Mouse (Mus musculus) ES-Bruce4 (cell line): ENCODE results near the gene Mecom. TPM values are rescaled to one million over a fixed set of nuclear protein-coding genes. Genes with fewer than 3 reads are reported as not detected.

Source experiments
- H3K27ac ChIP-seq: 2 replicates; pipeline ENCODE4 v1.5.1; 2012; ENCODE audit warnings: low read length, inconsistent platforms; ENCODE audit not compliant: insufficient read depth
- H3K27me3 ChIP-seq: 2 replicates; pipeline ENCODE4 v1.6.1; 2012; ENCODE audit warnings: mild to moderate bottlenecking, low read length, inconsistent platforms; ENCODE audit not compliant: control insufficient read depth, poor library complexity, insufficient read depth, severe bottlenecking
- H3K36me3 ChIP-seq: 2 replicates; pipeline ENCODE4 v1.6.1; 2012; ENCODE audit warnings: inconsistent platforms, mild to moderate bottlenecking, low read length, moderate library complexity; ENCODE audit not compliant: control insufficient read depth, poor library complexity, insufficient read depth, severe bottlenecking
- H3K4me1 ChIP-seq: one replicate; pipeline ENCODE4 v1.8.1; 2011; ENCODE audit warnings: low read length; ENCODE audit not compliant: control insufficient read depth, insufficient read depth
- H3K4me3 ChIP-seq: 2 replicates; pipeline ENCODE4 v1.5.1; 2011; ENCODE audit warnings: low read depth, mild to moderate bottlenecking, low read length
- H3K9ac ChIP-seq: 2 replicates; pipeline ENCODE4 v1.6.1; 2012; ENCODE audit warnings: low read depth, mild to moderate bottlenecking, inconsistent platforms; ENCODE audit not compliant: poor library complexity, severe bottlenecking
- H3K9me3 ChIP-seq: replicated peaks from 2 replicates; pipeline ENCODE4 v1.6.1; 2012; ENCODE audit warnings: mild to moderate bottlenecking, low read length, inconsistent platforms; ENCODE audit not compliant: control insufficient read depth, poor library complexity, insufficient read depth, severe bottlenecking
- CTCF ChIP-seq: IDR thresholded peaks from one replicate; pipeline ENCODE4 v1.8.1; 2011; ENCODE audit warnings: low read depth, low read length
- EP300 ChIP-seq: IDR thresholded peaks from 2 replicates; pipeline ENCODE4 v1.6.1; 2011; ENCODE audit warnings: low read depth, low read length; ENCODE audit not compliant: insufficient read depth
- POLR2A ChIP-seq: IDR thresholded peaks from one replicate; pipeline ENCODE4 v1.8.1; 2011; ENCODE audit warnings: low read length; ENCODE audit not compliant: insufficient read depth
- polyA plus RNA-seq: library from polyadenylated mRNA; stranded (reverse); fragments of >200 nt; gene quantifications from 2 replicates; pipeline ENCODE4 v1.2.4, GENCODE M21; 2011; ENCODE audit warnings: low read depth; ENCODE audit not compliant: missing spikeins, insufficient read depth, insufficient read length

Mecom gene
- polyA plus RNA-seq, 1 experiment: 0.24 TPM

DNA sequence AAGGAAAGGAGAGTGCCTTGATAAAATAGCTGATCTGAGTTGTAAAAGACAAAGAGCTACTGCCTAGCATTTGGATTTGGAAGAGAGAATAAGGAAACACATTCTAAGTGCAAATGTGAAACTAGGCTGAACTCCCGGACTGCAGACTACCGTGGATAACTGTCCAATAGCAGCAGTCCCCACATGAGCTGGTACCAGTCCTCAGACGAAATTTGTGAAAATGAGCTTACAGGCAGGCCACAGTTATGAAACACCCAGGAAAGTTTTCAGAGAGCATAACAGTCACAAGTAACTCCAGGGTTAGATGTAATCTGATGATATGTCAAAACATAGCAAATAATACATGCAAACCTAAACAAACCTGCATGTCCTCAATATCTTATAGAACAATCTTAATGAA, 217.8 kb downstream of the Mecom start:
- Histone ChIP-seq H3K4me1 (no peaks in the 10 kb centered on the region), H3K27me3 (no peaks in the 10 kb centered on the region), H3K27ac (no peak overlapping the region), H3K9me3 (no peaks in the 10 kb centered on the region), H3K9ac (no peak overlapping the region), H3K36me3 (no peaks in the 10 kb centered on the region), H3K4me3 (no peak overlapping the region)
- TF ChIP-seq EP300: no peak
- TF ChIP-seq POLR2A: no peak
- no peak for TF ChIP-seq CTCF

DNA sequence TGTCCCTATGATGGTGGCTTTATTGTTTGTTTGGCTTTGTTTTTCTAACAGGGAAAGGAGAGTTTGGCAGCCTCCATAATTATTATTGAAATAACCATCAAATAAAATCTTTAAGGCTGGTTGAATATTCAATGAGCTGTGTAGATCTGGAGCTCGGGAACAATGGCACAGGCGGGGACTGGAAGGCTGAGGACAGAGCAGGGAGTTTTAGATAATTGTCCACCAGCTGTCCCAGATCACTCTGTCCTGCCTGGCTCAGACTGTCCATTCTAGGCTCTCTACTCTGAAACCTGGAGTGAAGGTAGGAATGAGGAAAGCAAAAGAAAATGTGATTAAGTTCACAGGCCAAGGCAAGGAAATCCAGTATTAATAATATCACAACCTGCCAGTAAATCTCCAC, 232.9 kb downstream of the Mecom start:
- no peak for TF ChIP-seq CTCF
- TF ChIP-seq EP300: no peak
- Histone ChIP-seq H3K9ac (no peak overlapping the region), H3K27ac (no peak overlapping the region), H3K27me3 (no peaks in the 10 kb centered on the region), H3K36me3 (no peaks in the 10 kb centered on the region), H3K4me1 (no peaks in the 10 kb centered on the region), H3K9me3 (no peaks in the 10 kb centered on the region), H3K4me3 (no peak overlapping the region)

- no peak overlapping the region for H3K27ac ChIP-seq
- no peak overlapping the region for H3K4me3 ChIP-seq
- H3K9ac ChIP-seq: no peak overlapping the region
- no peaks in the 10 kb centered on the region for H3K4me1 ChIP-seq
- TF ChIP-seq EP300 (no peak), CTCF (no peak), POLR2A (no peak)
- peaks cover 2% of the 10 kb centered on the region; the same call in 1 of the 2 replicates for H3K27me3 ChIP-seq
- no peaks in the 10 kb centered on the region for H3K36me3 ChIP-seq
- H3K9me3 ChIP-seq: no peaks in the 10 kb centered on the region
Observed at GRCm38 (mm10) chr3:30308081-30308480, 239.7 kb downstream of the Mecom start.

- Histone ChIP-seq H3K4me1 (no peaks in the 10 kb centered on the region), H3K36me3 (no peaks in the 10 kb centered on the region), H3K9me3 (no peaks in the 10 kb centered on the region), H3K27me3 (peaks cover 2% of the 10 kb centered on the region; the same call in 1 of the 2 replicates), H3K27ac (no peak overlapping the region), H3K4me3 (no peak overlapping the region), H3K9ac (no peak overlapping the region)
- TF ChIP-seq EP300 (no peak), POLR2A (no peak), CTCF (no peak)
Observed at GRCm38 (mm10) chr3:30307601-30308000, 240.2 kb downstream of the Mecom start.

- Histone ChIP-seq H3K36me3 (no peaks in the 10 kb centered on the region), H3K27ac (no peak overlapping the region), H3K9me3 (no peaks in the 10 kb centered on the region), H3K4me3 (no peak overlapping the region), H3K9ac (no peak overlapping the region), H3K4me1 (no peaks in the 10 kb centered on the region), H3K27me3 (peaks cover 2% of the 10 kb centered on the region; the same call in 1 of the 2 replicates)
- TF ChIP-seq EP300: no peak
- TF ChIP-seq CTCF: no peak
- TF ChIP-seq POLR2A: no peak
Observed at GRCm38 (mm10) chr3:30306080-30306479, 241.7 kb downstream of the Mecom start.

- H3K9ac ChIP-seq: no peak overlapping the region
- H3K27ac ChIP-seq: no peak overlapping the region
Observed at GRCm38 (mm10) chr3:30299460-30299859, 248.3 kb downstream of the Mecom start.

GRCm38 (mm10) chr3:30294433-30294832, 253.4 kb downstream of the Mecom start:
- TF ChIP-seq CTCF (no peak), POLR2A (no peak), EP300 (no peak)
- H3K27ac ChIP-seq: no peak overlapping the region
- H3K27me3 ChIP-seq: no peaks in the 10 kb centered on the region
- no peak overlapping the region for H3K4me3 ChIP-seq
- no peak overlapping the region for H3K9ac ChIP-seq
- no peaks in the 10 kb centered on the region for H3K36me3 ChIP-seq
- no peaks in the 10 kb centered on the region for H3K9me3 ChIP-seq
- no peaks in the 10 kb centered on the region for H3K4me1 ChIP-seq

More at GRCm38 (mm10) chr3:30299460-30299859, 248.3 kb downstream of the Mecom start:
- peaks cover 2% of the 10 kb centered on the region; the same call in 1 of the 2 replicates for H3K27me3 ChIP-seq
- H3K9me3 ChIP-seq: no peaks in the 10 kb centered on the region
- no peaks in the 10 kb centered on the region for H3K36me3 ChIP-seq
- no peaks in the 10 kb centered on the region for H3K4me1 ChIP-seq
- no peak overlapping the region for H3K4me3 ChIP-seq
- TF ChIP-seq EP300 (no peak), CTCF (no peak), POLR2A (no peak)
